Mouse (Mus musculus) C2C12 (cell line): ENCODE measurements around the gene Cntn4.

Experiments
- CTCF ChIP-seq: IDR thresholded peaks from one replicate; pipeline ENCODE4 v1.5.1; 2011; ENCODE audit not compliant: control insufficient read depth, insufficient read depth, insufficient read length
- USF1 ChIP-seq: IDR thresholded peaks from one replicate; pipeline ENCODE4 v1.6.1; 2011; ENCODE audit warnings: low read depth, mild to moderate bottlenecking, control low read depth, moderate library complexity

DNA sequence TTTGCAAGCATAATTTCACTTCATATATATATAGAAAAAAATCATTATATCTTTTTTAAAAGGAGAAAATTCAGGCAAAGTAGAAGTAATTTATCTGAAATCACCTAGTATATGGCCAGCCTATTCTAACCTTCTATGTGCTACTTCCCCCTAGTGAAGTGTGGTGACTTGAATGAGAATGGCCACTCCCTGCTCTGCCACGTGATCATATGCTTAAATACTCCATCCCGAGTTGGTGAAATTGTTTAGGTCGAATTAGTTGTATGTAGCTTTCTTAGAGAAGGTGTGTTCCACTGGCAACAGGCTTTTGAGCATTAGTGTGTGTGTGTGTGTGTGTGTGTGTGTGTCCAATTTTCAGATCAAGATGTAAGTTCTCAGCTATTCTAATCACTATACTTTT lies 730.6 kb downstream of the Cntn4 start:
- TF ChIP-seq CTCF (no peak), USF1 (no peak)
